ENCODE assay signal across 8 mouse cellular contexts in genomic region chrX:8132017-8132976, GRCm38 (mm10). TPM values are rescaled to one million over a fixed set of nuclear protein-coding genes. Genes with fewer than 3 reads are reported as not detected.
DNase-seq lines count a peak whose midpoint lies in the region; ATAC-seq and TF ChIP-seq lines count a peak whose summit lies in the region.

Gene Wdr13, minus strand, starts transcription at chrX:8132892.

- H3K9ac ChIP-seq in forebrain, embryonic 13.5 days = peak within 1 kb of the TSS; percentile 58
- peak within 1 kb of the TSS; percentile 72 for H3K9ac ChIP-seq in liver, postnatal 0 days (replicated peaks)
- peak within 1 kb of the TSS; percentile 58 for H3K9ac ChIP-seq in neural tube, embryonic 14.5 days (replicated peaks; ENCODE audit: low read depth, low read length)

- H3K27ac ChIP-seq in forebrain, embryonic 13.5 days = peak within 1 kb of the TSS; percentile 91
- peak within 1 kb of the TSS; percentile 98 for H3K27ac ChIP-seq in liver, postnatal 0 days (ENCODE audit: low read depth)
- peak within 1 kb of the TSS; percentile 88 for H3K27ac ChIP-seq in neural tube, embryonic 14.5 days (ENCODE audit: low read depth, low read length)

- H3K27me3 ChIP-seq in E14TG2a.4 (ENCODE audit: insufficient read depth, low read length) = no peaks in the 10 kb centered on the region
- H3K27me3 ChIP-seq in forebrain, embryonic 13.5 days = no peaks in the 10 kb centered on the region
- H3K27me3 ChIP-seq in liver, postnatal 0 days (ENCODE audit: insufficient read depth, low read length) = no peaks in the 10 kb centered on the region
- H3K27me3 ChIP-seq in neural tube, embryonic 14.5 days (ENCODE audit: control insufficient read depth, insufficient read depth, low read length) = no peaks in the 10 kb centered on the region

- ATAC-seq in forebrain, embryonic 13.5 days = peak; percentile 85
- peak; percentile 93 for ATAC-seq in liver, postnatal 0 days
- ATAC-seq in neural tube, embryonic 14.5 days (ENCODE audit: low read depth) = peak; percentile 85

- peak within 1 kb of the TSS; percentile 87 for H3K4me3 ChIP-seq in E14TG2a.4 (replicated peaks; ENCODE audit: low read length)
- H3K4me3 ChIP-seq in forebrain, embryonic 13.5 days = peak within 1 kb of the TSS; percentile 53
- peak within 1 kb of the TSS; percentile 65 for H3K4me3 ChIP-seq in liver, postnatal 0 days (ENCODE audit: low read depth, low read length)
- H3K4me3 ChIP-seq in neural tube, embryonic 14.5 days (ENCODE audit: low read depth, low read length) = peak within 1 kb of the TSS; percentile 45

- TF ChIP-seq CTCF in E14TG2a.4 (conservative IDR thresholded peaks at IDR 0.05; ENCODE audit: low read length) = no peak
- no peak for TF ChIP-seq CTCF in liver, postnatal 0 days (IDR thresholded peaks at IDR 0.05; ENCODE audit: low read depth)

- intact Hi-C loops in heart, postnatal 10 days (cut with DNase I) = no loop called here

- H3K9me3 ChIP-seq in E14TG2a.4 (ENCODE audit: low read length) = no peaks in the 10 kb centered on the region
- no peaks in the 10 kb centered on the region for H3K9me3 ChIP-seq in forebrain, embryonic 13.5 days (replicated peaks)
- H3K9me3 ChIP-seq in liver, postnatal 0 days (ENCODE audit: low read length) = no peaks in the 10 kb centered on the region
- no peaks in the 10 kb centered on the region for H3K9me3 ChIP-seq in neural tube, embryonic 14.5 days (ENCODE audit: control insufficient read depth, low read length)

- H3K36me3 ChIP-seq in E14TG2a.4 (ENCODE audit: insufficient read depth, low read length) = peaks cover 34% of the 10 kb centered on the region
- peaks cover 26% of the 10 kb centered on the region for H3K36me3 ChIP-seq in forebrain, embryonic 13.5 days (ENCODE audit: poor library complexity, severe bottlenecking)
- peaks cover 7% of the 10 kb centered on the region for H3K36me3 ChIP-seq in liver, postnatal 0 days (replicated peaks; ENCODE audit: insufficient read depth, low read length)
- no peaks in the 10 kb centered on the region for H3K36me3 ChIP-seq in neural tube, embryonic 14.5 days (ENCODE audit: control insufficient read depth, insufficient read depth, low read length)

- peak within 1 kb of the TSS; percentile 61 for H3K4me2 ChIP-seq in forebrain, embryonic 13.5 days
- peak within 1 kb of the TSS; percentile 73 for H3K4me2 ChIP-seq in liver, postnatal 0 days (ENCODE audit: low read depth, low read length)
- peak within 1 kb of the TSS; percentile 41 for H3K4me2 ChIP-seq in neural tube, embryonic 14.5 days (ENCODE audit: low read depth, low read length)

- H3K4me1 ChIP-seq in E14TG2a.4 (replicated peaks; ENCODE audit: low read depth, low read length) = peaks cover 24% of the 10 kb centered on the region
- 0 out of 2 replicates have a peak, but pooled peaks cover 3% of the 10 kb centered on the region for H3K4me1 ChIP-seq in forebrain, embryonic 13.5 days
- H3K4me1 ChIP-seq in liver, postnatal 0 days (ENCODE audit: insufficient read depth) = peaks cover 4% of the 10 kb centered on the region; the same call in 1 of the 2 replicates
- H3K4me1 ChIP-seq in neural tube, embryonic 14.5 days (ENCODE audit: control insufficient read depth, insufficient read depth, low read length) = no peaks in the 10 kb centered on the region

- peak; percentile 87 for DNase-seq in c-Kit-positive CD71-positive TER-119-positive erythroid progenitor cells, embryonic 14.5 days (ENCODE audit: low spot score)
- DNase-seq in heart, postnatal 10 days = peak; percentile 89 to 92
- DNase-seq in large intestine, adult 2 months (ENCODE audit: low read depth, low spot score) = peak; percentile 53
- peak; percentile 92 for DNase-seq in liver, postnatal 0 days
- DNase-seq in testis, postnatal 10 days (ENCODE audit: low spot score) = peak; percentile 91

- peak; percentile 12; the same call in 1 of the 2 replicates for TF ChIP-seq EP300 in liver, postnatal 0 days (IDR thresholded peaks at IDR 0.05; ENCODE audit: low read depth)

- 15% methylated on average over 39 of the region's 40 CpGs for WGBS in forebrain, embryonic 13.5 days
- WGBS in large intestine, adult 2 months = 24% methylated on average over 38 of the region's 40 CpGs
- 13% methylated on average over 38 of the region's 40 CpGs for WGBS in liver, postnatal 0 days (ENCODE audit: insufficient replicate concordance)
- WGBS in neural tube, embryonic 14.5 days = 16% methylated on average over 37 of the region's 40 CpGs

RNA-seq across cellular contexts. Expression of gene Wdr13, which starts in this region (rescaled TPM):
- polyA plus RNA-seq in forebrain, embryonic 13.5 days (2015; fragmentation: Nextera tagmentation; extraction: Ambion mirVana) = 36.2 and 43.6 TPM in 2 replicates
- total RNA-seq in heart, postnatal 10 days (2021) = 10 to 100 TPM; 79.1 to 79.3 TPM
- 38.4 and 74.3 TPM in 2 replicates for polyA plus RNA-seq in large intestine, adult 2 months (2012; rRNA removed)
- 4.6 and 5.6 TPM in 2 replicates for polyA plus RNA-seq in liver, postnatal 0 days (2015; fragmentation: Nextera tagmentation; extraction: Ambion mirVana)
- 63.7 and 66.9 TPM in 2 replicates for polyA plus RNA-seq in neural tube, embryonic 14.5 days (2014; fragmentation: Nextera tagmentation; extraction: Ambion mirVana)

Comparison
In these comparisons a context has a peak if more than half of its experiments do, and no peak if none do; other contexts are left out.
1. Peak in every context shown above with its lines: DNase-seq, ATAC-seq, H3K4me3 ChIP-seq and H3K27ac ChIP-seq.